Mouse (Mus musculus) CH12.LX (cell line): ENCODE results near the gene Scn3b. TPM values are rescaled to one million over a fixed set of nuclear protein-coding genes. Genes with fewer than 3 reads are reported as not detected.

Experiments used
- DNase-seq: peaks from one replicate; pipeline ENCODE4 v3.0.0-alpha.2; 2013; ENCODE audit errors: extremely low read depth
- H3K27ac ChIP-seq: 2 replicates; pipeline ENCODE4 v1.5.1; 2012; ENCODE audit warnings: low read depth, mild to moderate bottlenecking, control low read depth, moderate library complexity; ENCODE audit not compliant: insufficient read depth
- H3K27me3 ChIP-seq: replicated peaks from 2 replicates; pipeline ENCODE3; 2012; ENCODE audit warnings: inconsistent platforms
- H3K36me3 ChIP-seq, 2 experiments: replicated peaks in 1 of 2; 2 replicates each; pipeline versions ENCODE3 to v1.6.1; 2012; ENCODE audit warnings: inconsistent platforms in 1 of 2, low read length in 1 of 2, mild to moderate bottlenecking in 1 of 2, mixed read lengths in 1 of 2, moderate library complexity in 1 of 2; ENCODE audit not compliant: control insufficient read depth in 1 of 2, insufficient read depth in 1 of 2
- H3K4me1 ChIP-seq, 2 experiments: 2 replicates each; pipeline ENCODE4 v1.6.1; 2012; ENCODE audit warnings: inconsistent platforms in 1 of 2, moderate library complexity in 1 of 2; ENCODE audit not compliant: insufficient read depth in 2 of 2, control insufficient read depth in 1 of 2
- H3K4me2 ChIP-seq: 2 replicates; pipeline ENCODE4 v1.6.1; 2012; ENCODE audit warnings: low read depth, mild to moderate bottlenecking, control low read depth; ENCODE audit not compliant: poor library complexity, insufficient read depth, severe bottlenecking
- H3K4me3 ChIP-seq, 3 experiments: fragments of 150-350 bp in 1 of 3; sonication (generic) in 1 of 3; replicated peaks in 1 of 3; 2 replicates each; pipeline versions ENCODE3 to v1.5.1; 2011 to 2012; ENCODE audit warnings: low read depth in 2 of 3, low read length in 2 of 3, mild to moderate bottlenecking in 2 of 3, moderate library complexity in 2 of 3, control low read depth in 1 of 3, improper control_type of control experiment in 1 of 3, inconsistent platforms in 1 of 3, mixed read lengths in 1 of 3; ENCODE audit not compliant: poor library complexity in 1 of 3
- H3K79me2 ChIP-seq: replicated peaks from 2 replicates; pipeline ENCODE4 v1.6.1; 2012; ENCODE audit warnings: mild to moderate bottlenecking, moderate library complexity; ENCODE audit not compliant: control insufficient read depth, poor library complexity, insufficient read depth, severe bottlenecking; ENCODE audit errors: extremely low read depth
- H3K9ac ChIP-seq: 2 replicates; pipeline ENCODE4 v1.6.1; 2012; ENCODE audit warnings: low read depth, mild to moderate bottlenecking, control low read depth, moderate library complexity; ENCODE audit not compliant: insufficient read depth
- H3K9me3 ChIP-seq: replicated peaks from 2 replicates; pipeline ENCODE3; 2012; ENCODE audit warnings: low read length, inconsistent platforms, mixed read lengths
- CHD1 ChIP-seq: IDR thresholded peaks from 2 replicates; pipeline ENCODE4 v1.6.1; 2012; ENCODE audit warnings: low read depth, low read length, improper control_type of control experiment, inconsistent platforms
- CHD2 ChIP-seq: IDR thresholded peaks from 2 replicates; pipeline ENCODE4 v1.6.1; 2011; ENCODE audit warnings: low read length, improper control_type of control experiment
- CTCF ChIP-seq, 2 experiments: IDR thresholded peaks in 1 of 2; conservative IDR thresholded peaks in 1 of 2; 2 replicates each; pipeline ENCODE4 v1.5.1; 2011 to 2012; ENCODE audit warnings: low read depth in 2 of 2, low read length in 2 of 2, improper control_type of control experiment in 1 of 2, inconsistent platforms in 1 of 2, mild to moderate bottlenecking in 1 of 2, moderate library complexity in 1 of 2
- E2F4 ChIP-seq: IDR thresholded peaks from 2 replicates; pipeline ENCODE4 v1.6.1; 2011; ENCODE audit warnings: low read depth, low read length, improper control_type of control experiment; ENCODE audit not compliant: insufficient replicate concordance
- ELF1 ChIP-seq: IDR thresholded peaks from 2 replicates; pipeline ENCODE4 v1.6.1; 2014; ENCODE audit warnings: low read depth, mild to moderate bottlenecking, inconsistent platforms, low read length, improper control_type of control experiment
- EP300 ChIP-seq: IDR thresholded peaks from 2 replicates; pipeline ENCODE4 v1.6.1; 2011; ENCODE audit warnings: low read length, improper control_type of control experiment
- ETS1 ChIP-seq: conservative IDR thresholded peaks from 2 replicates; pipeline ENCODE4 v1.6.1; 2012; ENCODE audit warnings: low read depth, mild to moderate bottlenecking, inconsistent platforms, low read length, improper control_type of control experiment, moderate library complexity
- HCFC1 ChIP-seq: IDR thresholded peaks from 2 replicates; pipeline ENCODE4 v1.6.1; 2012; ENCODE audit warnings: low read depth, mild to moderate bottlenecking, inconsistent platforms, low read length, improper control_type of control experiment
- IRF4 ChIP-seq: IDR thresholded peaks from 2 replicates; pipeline ENCODE4 v1.6.1; 2014; ENCODE audit warnings: low read depth, mild to moderate bottlenecking, inconsistent platforms, low read length, improper control_type of control experiment
- JUND ChIP-seq: conservative IDR thresholded peaks from 2 replicates; pipeline ENCODE4 v1.6.1; 2011; ENCODE audit warnings: low read depth, low read length, improper control_type of control experiment
- KAT2A ChIP-seq: IDR thresholded peaks from 2 replicates; pipeline ENCODE4 v1.6.1; 2012; ENCODE audit warnings: low read length, improper control_type of control experiment, inconsistent platforms; ENCODE audit not compliant: insufficient replicate concordance
- MAFK ChIP-seq: IDR thresholded peaks from 2 replicates; pipeline ENCODE4 v1.6.1; 2011; ENCODE audit warnings: low read length, improper control_type of control experiment; ENCODE audit not compliant: insufficient replicate concordance
- MAX ChIP-seq: IDR thresholded peaks from 2 replicates; pipeline ENCODE4 v1.6.1; 2011; ENCODE audit warnings: low read length, improper control_type of control experiment
- MAZ ChIP-seq: IDR thresholded peaks from 2 replicates; pipeline ENCODE4 v1.6.1; 2012; ENCODE audit warnings: low read depth, mild to moderate bottlenecking, inconsistent platforms, low read length, improper control_type of control experiment, moderate library complexity
- MEF2A ChIP-seq: IDR thresholded peaks from 2 replicates; pipeline ENCODE4 v1.6.1; 2014; ENCODE audit warnings: low read depth, mild to moderate bottlenecking, inconsistent platforms, low read length, improper control_type of control experiment, borderline replicate concordance
- MXI1 ChIP-seq: IDR thresholded peaks from 2 replicates; pipeline ENCODE4 v1.6.1; 2011; ENCODE audit warnings: mild to moderate bottlenecking, low read depth, low read length, improper control_type of control experiment
- MYC ChIP-seq: IDR thresholded peaks from 2 replicates; pipeline ENCODE4 v1.6.1; 2011; ENCODE audit warnings: low read depth, mild to moderate bottlenecking, improper control_type of control experiment, low read length
- NELFE ChIP-seq: IDR thresholded peaks from 2 replicates; pipeline ENCODE4 v1.6.1; 2011; ENCODE audit warnings: low read depth, low read length, improper control_type of control experiment
- POLR2A ChIP-seq: IDR thresholded peaks from 2 replicates; pipeline ENCODE4 v1.6.1; 2011; ENCODE audit warnings: low read depth, mild to moderate bottlenecking, improper control_type of control experiment, low read length
- POLR2AphosphoS2 ChIP-seq: IDR thresholded peaks from 2 replicates; pipeline ENCODE4 v1.6.1; 2011; ENCODE audit warnings: low read depth, low read length, improper control_type of control experiment
- RAD21 ChIP-seq: IDR thresholded peaks from 2 replicates; pipeline ENCODE4 v1.6.1; 2011; ENCODE audit warnings: low read depth, mild to moderate bottlenecking, low read length, improper control_type of control experiment, moderate library complexity
- RCOR1 ChIP-seq: conservative IDR thresholded peaks from 2 replicates; pipeline ENCODE4 v1.6.1; 2012; ENCODE audit warnings: low read depth, mild to moderate bottlenecking, inconsistent platforms, low read length, improper control_type of control experiment
- SIN3A ChIP-seq: IDR thresholded peaks from 2 replicates; pipeline ENCODE4 v1.6.1; 2012; ENCODE audit warnings: low read length, improper control_type of control experiment, inconsistent platforms
- SMC3 ChIP-seq: IDR thresholded peaks from 2 replicates; pipeline ENCODE4 v1.6.1; 2011; ENCODE audit warnings: low read depth, low read length, improper control_type of control experiment
- TBP ChIP-seq: conservative IDR thresholded peaks from 2 replicates; pipeline ENCODE4 v1.6.1; 2011; ENCODE audit warnings: low read depth, low read length, improper control_type of control experiment
- TCF12 ChIP-seq: IDR thresholded peaks from 2 replicates; pipeline ENCODE4 v1.6.1; 2014; ENCODE audit warnings: low read depth, mild to moderate bottlenecking, inconsistent platforms, low read length, improper control_type of control experiment
- UBTF ChIP-seq: IDR thresholded peaks from 2 replicates; pipeline ENCODE4 v1.6.1; 2012; ENCODE audit warnings: low read depth, mild to moderate bottlenecking, inconsistent platforms, low read length, improper control_type of control experiment, moderate library complexity
- USF1 ChIP-seq: IDR thresholded peaks from 2 replicates; pipeline ENCODE4 v1.6.1; 2014; ENCODE audit warnings: low read depth, mild to moderate bottlenecking, inconsistent platforms, low read length, improper control_type of control experiment
- USF2 ChIP-seq: conservative IDR thresholded peaks from 2 replicates; pipeline ENCODE4 v1.6.1; 2011; ENCODE audit warnings: low read depth, low read length, improper control_type of control experiment
- ZKSCAN1 ChIP-seq: IDR thresholded peaks from 2 replicates; pipeline ENCODE4 v1.6.1; 2012; ENCODE audit warnings: low read depth, inconsistent platforms, low read length, improper control_type of control experiment, borderline replicate concordance
- ZMIZ1 ChIP-seq: IDR thresholded peaks from 2 replicates; pipeline ENCODE4 v1.6.1; 2012; ENCODE audit warnings: low read depth, mild to moderate bottlenecking, inconsistent platforms, low read length, improper control_type of control experiment
- dilution Hi-C: fragments of 300-500 bp; cut with MboI; formaldehyde crosslinking; loops from 2 replicates; pipeline ENCODE4 v1.14.3; 2020; ENCODE audit warnings: low sequenced_read_pairs; ENCODE audit not compliant: extremely low pct_unique_long_range_greater_than_20kb, extremely low pct_ligation_motif_present
- in situ Hi-C: fragments of 300-500 bp; cut with MboI; formaldehyde crosslinking; loops from 3 replicates; pipeline ENCODE4 v1.14.3; 2019; ENCODE audit warnings: low sequenced_read_pairs, low pct_ligation_motif_present, low pct_unique_long_range_greater_than_20kb, mixed read lengths
- polyA plus RNA-seq: library from polyadenylated mRNA; unstranded; fragments of >175 nt; gene quantifications from 2 replicates; pipeline ENCODE4 v1.2.1, GENCODE M21; 2012; ENCODE audit warnings: low read depth; ENCODE audit not compliant: insufficient read length
- total RNA-seq, 2 experiments: library from RNA; depleted of rRNA; stranded (reverse); fragments of 300-350 nt in 1 of 2; fragments of >200 nt in 1 of 2; gene quantifications; 2 replicates each; pipeline ENCODE4 v1.2.3; 2012 to 2014

Scn3b gene
- total and polyA plus RNA-seq, 3 experiments = 0.08 to 0.34 TPM; not detected in 1

DNA sequence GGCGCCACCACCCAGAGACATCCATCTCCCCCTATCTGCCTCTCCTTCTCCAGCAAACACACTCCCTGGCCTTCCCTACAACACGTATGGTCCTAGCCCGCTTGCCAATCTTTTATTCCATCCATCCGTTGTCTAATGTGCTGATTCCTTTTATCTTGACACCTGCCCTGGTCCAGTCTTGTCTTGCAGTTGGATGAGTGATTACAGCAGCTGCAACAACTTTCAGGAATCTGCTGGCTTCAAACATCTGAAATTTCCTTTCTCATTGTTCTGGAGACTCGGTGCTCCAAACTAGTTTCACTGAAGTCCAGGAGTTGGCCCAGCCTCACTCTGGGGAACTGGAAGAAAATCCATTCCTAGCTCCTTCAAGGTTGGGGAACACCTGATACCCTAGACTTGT, 39.5 kb upstream of the Scn3b start:
- H3K9me3 ChIP-seq = peaks cover 3% of the 10 kb centered on the region

GRCm38 (mm10) chr9:40231019-40231418, 38.0 kb upstream of the Scn3b start:
- in situ Hi-C loops = loop anchor here (25.0 kb wide), 1 partner anchor 356 kb away; no protein-coding TSS in a partner anchor
- dilution Hi-C loops = no loop called here
- H3K27me3 ChIP-seq = no peaks in the 10 kb centered on the region
- 0 out of 4 replicates have a peak, but pooled peaks cover 0 to 2% of the 10 kb centered on the region in 2 experiments for H3K4me1 ChIP-seq
- peaks cover 3% of the 10 kb centered on the region for H3K9me3 ChIP-seq
- H3K9ac ChIP-seq = no peak overlapping the region
- no peaks in the 10 kb centered on the region for H3K36me3 ChIP-seq
- TF ChIP-seq ZMIZ1 (no peak), CHD1 (no peak), MYC (no peak), MAZ (no peak), ELF1 (no peak), ETS1 (no peak), USF1 (no peak), MAX (no peak), RCOR1 (no peak), MEF2A (no peak), E2F4 (no peak), KAT2A (no peak), MXI1 (no peak), NELFE (no peak), CHD2 (no peak), TBP (no peak), HCFC1 (no peak), MAFK (no peak), POLR2A (no peak), UBTF (no peak)
- no peak for DNase-seq
- H3K4me2 ChIP-seq = no peak overlapping the region
- no peak overlapping the region for H3K4me3 ChIP-seq
- H3K27ac ChIP-seq = no peak overlapping the region
- H3K79me2 ChIP-seq = no peaks in the 10 kb centered on the region

More for the DNA sequence above, 39.5 kb upstream of the Scn3b start:
- Histone ChIP-seq H3K4me1 (0 out of 4 replicates have a peak, but pooled peaks cover 0 to 2% of the 10 kb centered on the region in 2 experiments), H3K4me2 (no peak overlapping the region), H3K27ac (no peak overlapping the region), H3K79me2 (no peaks in the 10 kb centered on the region), H3K4me3 (no peak overlapping the region), H3K9ac (no peak overlapping the region), H3K27me3 (no peaks in the 10 kb centered on the region), H3K36me3 (no peaks in the 10 kb centered on the region)
- TF ChIP-seq UBTF = no peak
- TF ChIP-seq TBP = no peak
- no peak for TF ChIP-seq POLR2A
- no peak for TF ChIP-seq IRF4
- no peak for TF ChIP-seq CTCF (conservative IDR thresholded peaks at IDR 0.05 in 1 of 2, IDR thresholded peaks at IDR 0.05 in 1 of 2; ENCODE audit: low read depth in 2 of 2, low read length in 2 of 2)
- TF ChIP-seq ZKSCAN1 = no peak
- TF ChIP-seq SIN3A = no peak
- no peak for TF ChIP-seq TCF12
- TF ChIP-seq JUND = no peak
- no peak for TF ChIP-seq MAZ
- no peak for TF ChIP-seq USF2
- TF ChIP-seq RCOR1 = no peak
- no peak for TF ChIP-seq HCFC1
- TF ChIP-seq EP300 = no peak
- no peak for TF ChIP-seq ETS1
- no peak for TF ChIP-seq POLR2AphosphoS2
- TF ChIP-seq MAX = no peak
- no peak for TF ChIP-seq SMC3
- TF ChIP-seq RAD21 = no peak
- no peak for DNase-seq
- in situ Hi-C loops (loop anchor here (5.0 to 25.0 kb wide), 3 partner anchors 98 to 358 kb away; no protein-coding TSS in a partner anchor), dilution Hi-C loops (no loop called here)
